Mouse (Mus musculus) liver, embryonic 14.5 days (tissue): ENCODE measurements around the gene Peak1. TPM values are rescaled to one million over a fixed set of nuclear protein-coding genes. Genes with fewer than 3 reads are reported as not detected.
"Not testable (repeated sequence)": the region's sequence is repeated elsewhere in the genome, so short reads cannot be mapped to it uniquely, and the experiment has no call there.

Source experiments
- ATAC-seq: fragments of 200-750 bp; cut with Nextera tagmentation; 2 replicates; pipeline ENCODE4 v1.8.0; 2017; ENCODE audit warnings: moderate number of reproducible peaks, mild to moderate bottlenecking, moderate library complexity; ENCODE audit not compliant: insufficient read depth
- DNase-seq, 3 experiments: peaks; one replicate each; pipeline ENCODE4 v3.0.0-alpha.2; 2012 to 2013; ENCODE audit warnings: low read depth in 3 of 3, low spot score in 3 of 3
- H3K27ac ChIP-seq: fragments of 300-500 bp; sonication (generic); 2 replicates; pipeline ENCODE4 v1.5.1; 2014; ENCODE audit warnings: moderate library complexity, mild to moderate bottlenecking, control low read depth, inconsistent platforms
- H3K27me3 ChIP-seq: fragments of 300-500 bp; sonication (generic); 2 replicates; pipeline ENCODE4 v1.6.1; 2014; ENCODE audit warnings: mild to moderate bottlenecking, low read length, moderate library complexity; ENCODE audit not compliant: control insufficient read depth, insufficient read depth
- H3K36me3 ChIP-seq: fragments of 300-500 bp; sonication (generic); replicated peaks from 2 replicates; pipeline ENCODE4 v1.6.1; 2014; ENCODE audit warnings: low read depth; ENCODE audit not compliant: control insufficient read depth, insufficient read depth
- H3K4me1 ChIP-seq, 2 experiments: fragments of 200-500 bp in 1 of 2; fragments of 300-500 bp in 1 of 2; sonication (generic) in 1 of 2; replicated peaks; 2 replicates each; pipeline ENCODE4 v1.6.1; 2012 to 2014; ENCODE audit warnings: antibody characterized with exemption in 1 of 2, inconsistent platforms in 1 of 2, low read length in 1 of 2; ENCODE audit not compliant: control insufficient read depth in 2 of 2, insufficient read depth in 2 of 2
- H3K4me2 ChIP-seq: fragments of 300-500 bp; sonication (generic); 2 replicates; pipeline ENCODE4 v1.6.1; 2014; ENCODE audit warnings: low read depth, mild to moderate bottlenecking, control low read depth, moderate library complexity
- H3K4me3 ChIP-seq, 2 experiments: fragments of 200-500 bp in 1 of 2; fragments of 300-500 bp in 1 of 2; sonication (generic) in 1 of 2; 2 replicates each; pipeline ENCODE4 v1.5.1; 2012 to 2014; ENCODE audit warnings: low read depth in 2 of 2, low read length in 2 of 2, mild to moderate bottlenecking in 2 of 2, control low read depth in 1 of 2, inconsistent platforms in 1 of 2, moderate library complexity in 1 of 2; ENCODE audit not compliant: insufficient read depth in 1 of 2
- H3K9ac ChIP-seq: fragments of 300-500 bp; sonication (generic); replicated peaks from 2 replicates; pipeline ENCODE4 v1.6.1; 2014; ENCODE audit warnings: mild to moderate bottlenecking, control low read depth, moderate library complexity
- H3K9me3 ChIP-seq: fragments of 300-500 bp; sonication (generic); 2 replicates; pipeline ENCODE4 v1.6.1; 2016; ENCODE audit warnings: low read length, mixed read lengths; ENCODE audit not compliant: control insufficient read depth
- CTCF ChIP-seq: IDR thresholded peaks from 2 replicates; pipeline ENCODE4 v1.5.1; 2016; ENCODE audit warnings: antibody characterized with exemption, low read depth, control low read depth
- EP300 ChIP-seq: IDR thresholded peaks from 2 replicates; pipeline ENCODE4 v1.6.1; 2016; ENCODE audit warnings: antibody characterized with exemption, low read depth
- WGBS: fragments of 180-500 bp; shearing (Covaris S2); extraction: QIAGEN DNeasy Blood & Tissue Kit; methylation state at CpG from one replicate; pipeline ENCODE4 v1.1.7; 2014; ENCODE audit not compliant: insufficient replicate concordance; 5-methylcytosine and 5-hydroxymethylcytosine counted together
- polyA plus RNA-seq, 2 experiments: library from polyadenylated mRNA; depleted of rRNA in 1 of 2; stranded (reverse) in 1 of 2; unstranded in 1 of 2; fragments of >200 nt; fragmentation: Nextera tagmentation in 1 of 2; extraction: Ambion mirVana in 1 of 2; gene quantifications; 2 replicates each; pipeline versions ENCODE4 v1.2.1 to v1.2.3; 2012 to 2014

The Peak1 gene
- polyA plus RNA-seq, 2 experiments: 1.8 to 2.3 TPM

DNA sequence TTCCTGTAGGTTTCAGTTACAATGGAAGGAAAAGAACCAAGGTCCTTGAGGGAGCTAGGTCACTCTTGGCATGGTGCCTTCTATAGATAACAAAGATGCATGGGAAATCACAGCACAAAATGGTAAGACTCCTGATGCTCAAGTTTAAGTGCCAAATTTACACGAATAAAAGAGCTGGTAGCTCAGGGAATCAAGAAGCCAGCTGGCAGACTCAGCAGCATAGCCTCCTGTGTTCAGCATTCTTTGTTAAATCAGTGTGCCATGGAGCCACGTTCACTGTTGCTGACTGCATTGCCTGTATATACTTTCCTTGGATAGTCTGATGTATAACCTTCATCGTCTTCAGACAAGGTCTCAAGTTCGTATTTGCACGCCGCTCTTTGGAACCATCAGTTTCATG lies 33.7 kb upstream of the Peak1 start:
- no peak for ATAC-seq
- WGBS: 74% methylated on average over 6 of the region's 6 CpGs

GRCm38 (mm10) chr9:56439699-56440098 lies 21.8 kb upstream of the Peak1 start:
- no peak overlapping the region for H3K9ac ChIP-seq
- no peak overlapping the region for H3K4me2 ChIP-seq
- no peaks in the 10 kb centered on the region for H3K36me3 ChIP-seq
- TF ChIP-seq CTCF (no peak), EP300 (no peak)
- H3K4me1 ChIP-seq: no peaks in the 10 kb centered on the region
- H3K27me3 ChIP-seq: no peaks in the 10 kb centered on the region
- no peak for DNase-seq
- 74% methylated on average over 7 of the region's 7 CpGs for WGBS
- ATAC-seq: no peak
- no peak overlapping the region for H3K27ac ChIP-seq
- H3K4me3 ChIP-seq: no peak overlapping the region
- H3K9me3 ChIP-seq: no peaks in the 10 kb centered on the region

More for the DNA sequence above, 33.7 kb upstream of the Peak1 start:
- Histone ChIP-seq H3K36me3 (no peaks in the 10 kb centered on the region), H3K9me3 (no peaks in the 10 kb centered on the region), H3K27me3 (no peaks in the 10 kb centered on the region), H3K4me2 (no peak overlapping the region), H3K4me1 (peaks cover 7 to 8% of the 10 kb centered on the region in 2 experiments), H3K27ac (no peak overlapping the region), H3K9ac (no peak overlapping the region), H3K4me3 (no peak overlapping the region)
- no peak for TF ChIP-seq CTCF
- TF ChIP-seq EP300: no peak
- DNase-seq: no peak

DNA sequence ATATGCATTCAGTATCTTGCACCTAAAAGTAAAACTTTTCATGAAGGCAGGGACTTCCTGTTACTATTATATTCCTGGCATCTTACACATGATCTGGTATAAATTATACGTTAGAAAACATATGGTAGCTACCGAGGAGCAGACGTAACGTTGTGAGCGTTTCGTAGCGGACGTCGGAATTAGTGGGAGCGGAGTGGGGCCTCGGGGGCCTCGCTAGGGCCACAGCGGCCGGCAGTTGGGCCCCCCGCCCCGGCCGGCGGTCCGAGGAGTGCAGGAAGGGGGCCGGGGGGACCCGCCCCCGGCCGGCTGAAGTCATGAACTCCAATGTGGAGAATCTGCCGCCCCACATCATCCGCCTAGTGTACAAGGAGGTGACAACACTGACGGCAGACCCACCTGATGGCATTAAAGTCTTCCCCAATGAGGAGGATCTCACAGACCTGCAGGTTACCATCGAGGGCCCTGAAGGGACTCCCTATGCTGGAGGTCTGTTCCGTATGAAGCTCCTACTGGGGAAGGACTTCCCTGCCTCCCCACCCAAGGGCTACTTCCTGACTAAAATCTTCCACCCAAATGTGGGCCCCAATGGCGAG lies 19.5 kb upstream of the Peak1 start:
- H3K27ac ChIP-seq, H3K9ac ChIP-seq, ATAC-seq, H3K9me3 ChIP-seq, H3K36me3 ChIP-seq, H3K27me3 ChIP-seq, H3K4me3 ChIP-seq, H3K4me1 ChIP-seq, DNase-seq, H3K4me2 ChIP-seq: not testable (repeated sequence)
- WGBS: 82% methylated on average over 22 of the region's 29 CpGs

GRCm38 (mm10) chr9:56435821-56436526 lies 18.1 kb upstream of the Peak1 start:
- no peaks in the 10 kb centered on the region for H3K36me3 ChIP-seq
- H3K27me3 ChIP-seq: no peaks in the 10 kb centered on the region
- no peaks in the 10 kb centered on the region for H3K4me1 ChIP-seq
- H3K9me3 ChIP-seq: no peaks in the 10 kb centered on the region
- H3K9ac ChIP-seq: no peak overlapping the region
- H3K4me3 ChIP-seq: no peak overlapping the region
- no peak overlapping the region for H3K27ac ChIP-seq
- no peak for ATAC-seq
- DNase-seq: no peak
- TF ChIP-seq EP300 (no peak), CTCF (no peak)
- WGBS: 81% methylated on average over 5 of the region's 5 CpGs
- H3K4me2 ChIP-seq: no peak overlapping the region

- Histone ChIP-seq H3K36me3 (no peaks in the 10 kb centered on the region), H3K9me3 (no peaks in the 10 kb centered on the region), H3K27me3 (no peaks in the 10 kb centered on the region), H3K9ac (no peak overlapping the region), H3K4me3 (no peak overlapping the region), H3K4me2 (no peak overlapping the region), H3K27ac (no peak overlapping the region), H3K4me1 (peaks cover 6 to 8% of the 10 kb centered on the region in 2 experiments)
- 46% methylated on average over 4 of the region's 4 CpGs for WGBS
- no peak for TF ChIP-seq EP300
- no peak for TF ChIP-seq CTCF
- DNase-seq: no peak
- no peak for ATAC-seq
Measured at GRCm38 (mm10) chr9:56424861-56425260, 7.0 kb upstream of the Peak1 start.
